ENCODE assay signal across 27 mouse cellular contexts in the genomic region with DNA sequence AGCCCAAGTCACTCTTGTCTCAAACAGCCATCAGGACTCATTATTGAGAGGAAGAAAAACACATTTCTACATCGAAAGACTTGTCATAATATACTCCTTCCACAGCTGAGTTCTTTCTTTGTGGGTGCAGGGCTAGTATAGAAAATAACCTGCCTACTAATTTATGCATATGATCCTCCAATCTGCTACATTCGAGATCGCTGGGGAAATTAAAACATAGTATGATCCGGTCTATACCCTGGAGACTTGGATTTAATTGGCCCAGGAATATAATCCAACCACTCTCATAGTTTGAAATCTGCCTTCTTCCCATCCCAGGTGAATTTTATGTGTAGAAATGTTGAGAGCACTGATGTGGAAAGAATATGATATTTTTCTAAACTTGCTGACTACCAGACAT.
DNase-seq lines count a peak whose midpoint lies in the region; ATAC-seq and TF ChIP-seq lines count a peak whose summit lies in the region.
"Had no signal": no experiment of that assay in that cellular context is flagged by ENCODE, and none has a peak within 500 bp of the region (broad histone marks: within the 10 kb centered on the region; RNA-seq: fewer than 3 reads in every experiment).

No protein-coding gene starts in this region.

- H3K9ac ChIP-seq in hindbrain, embryonic 13.5 days: no peak overlapping the region
- no peak overlapping the region for H3K9ac ChIP-seq in hindbrain, embryonic 12.5 days
- no peak overlapping the region for H3K9ac ChIP-seq in midbrain, embryonic 11.5 days (ENCODE audit: low read length)
- H3K9ac ChIP-seq in midbrain, embryonic 14.5 days (replicated peaks; ENCODE audit: low read length): no peak overlapping the region
- H3K9ac ChIP-seq in midbrain, postnatal 0 days (replicated peaks; ENCODE audit: low read length, poor library complexity, severe bottlenecking): no peak overlapping the region
- H3K9ac ChIP-seq: embryonic facial prominence, embryonic 13.5 days; forebrain, embryonic 13.5 days; intestine, embryonic 15.5 days had no signal

- no peak overlapping the region for H3K4me3 ChIP-seq in hindbrain, embryonic 13.5 days
- H3K4me3 ChIP-seq in hindbrain, embryonic 12.5 days: no peak overlapping the region
- H3K4me3 ChIP-seq in midbrain, embryonic 11.5 days (ENCODE audit: low read depth, low read length): no peak overlapping the region
- H3K4me3 ChIP-seq in midbrain, embryonic 10.5 days: no peak overlapping the region
- H3K4me3 ChIP-seq in midbrain, embryonic 14.5 days (replicated peaks; ENCODE audit: low read depth, low read length): no peak overlapping the region
- no peak overlapping the region for H3K4me3 ChIP-seq in midbrain, postnatal 0 days (ENCODE audit: low read depth, low read length)
- H3K4me3 ChIP-seq: embryonic facial prominence, embryonic 13.5 days; forebrain, embryonic 10.5 days; forebrain, embryonic 13.5 days; gastrocnemius, adult 2 months; intestine, embryonic 15.5 days had no signal

- no peak for DNase-seq in midbrain, embryonic 11.5 days (ENCODE audit: low spot score, missing footprints)
- DNase-seq in midbrain, embryonic 10.5 days (ENCODE audit: low spot score): no peak
- DNase-seq in midbrain, embryonic 14.5 days: peak; percentile 50
- peak; percentile 8 for DNase-seq in midbrain, postnatal 0 days (ENCODE audit: low spot score)
- DNase-seq in thymus, postnatal 25 days: no peak
- no peak for DNase-seq in layer of hippocampus, adult 9-10 months (ENCODE audit: low spot score)
- DNase-seq: adrenal gland, postnatal 10 days; adrenal gland, postnatal 36 days; B cell, adult 2 months; cerebellum, adult 11 months; cerebellum, adult 2 months; cerebellum, adult 9-11 months; cerebellum, postnatal 25 days; gastrocnemius, adult 2 months; gastrocnemius, postnatal 14 days; heart, adult 11 months had no signal

- ATAC-seq in hindbrain, embryonic 13.5 days (ENCODE audit: low FRiP score): peak; percentile 52; the same call in 1 of the 2 replicates
- no peak for ATAC-seq in hindbrain, embryonic 12.5 days (ENCODE audit: low FRiP score)
- 0 out of 2 replicates have a peak, but pooled peaks have one; percentile 24 for ATAC-seq in midbrain, embryonic 11.5 days (ENCODE audit: low FRiP score)
- ATAC-seq in midbrain, embryonic 14.5 days (ENCODE audit: low FRiP score, low TSS enrichment): peak; percentile 39; the same call in 1 of the 2 replicates
- no peak for ATAC-seq in midbrain, postnatal 0 days (ENCODE audit: low FRiP score)
- ATAC-seq: forebrain, embryonic 13.5 days; forebrain, embryonic 16.5 days; intestine, embryonic 15.5 days; Patski had no signal

- no peaks in the 10 kb centered on the region for H3K4me1 ChIP-seq in hindbrain, embryonic 13.5 days (replicated peaks)
- no peaks in the 10 kb centered on the region for H3K4me1 ChIP-seq in hindbrain, embryonic 12.5 days
- H3K4me1 ChIP-seq in midbrain, embryonic 11.5 days (ENCODE audit: control insufficient read depth, insufficient read depth, low read length): no peaks in the 10 kb centered on the region
- H3K4me1 ChIP-seq in midbrain, embryonic 10.5 days: peaks cover 5% of the 10 kb centered on the region; the same call in 1 of the 2 replicates
- no peaks in the 10 kb centered on the region for H3K4me1 ChIP-seq in midbrain, embryonic 14.5 days (ENCODE audit: control insufficient read depth, insufficient read depth, low read length)
- peaks cover 3% of the 10 kb centered on the region; the same call in 1 of the 2 replicates for H3K4me1 ChIP-seq in midbrain, postnatal 0 days (ENCODE audit: insufficient read depth, low read length)
- H3K4me1 ChIP-seq: embryonic facial prominence, embryonic 13.5 days; forebrain, embryonic 13.5 days; intestine, embryonic 15.5 days had no signal

- H3K4me2 ChIP-seq in hindbrain, embryonic 13.5 days: no peak overlapping the region
- no peak overlapping the region for H3K4me2 ChIP-seq in hindbrain, embryonic 12.5 days (replicated peaks)
- no peak overlapping the region for H3K4me2 ChIP-seq in midbrain, embryonic 11.5 days
- no peak overlapping the region for H3K4me2 ChIP-seq in midbrain, embryonic 14.5 days (ENCODE audit: low read length)
- no peak overlapping the region for H3K4me2 ChIP-seq in midbrain, postnatal 0 days (ENCODE audit: low read depth, low read length, poor library complexity, severe bottlenecking)
- H3K4me2 ChIP-seq: embryonic facial prominence, embryonic 13.5 days; forebrain, embryonic 13.5 days; heart, embryonic 11.5 days; intestine, embryonic 15.5 days had no signal

- WGBS in hindbrain, embryonic 13.5 days: 67% methylated on average over 4 of the region's 4 CpGs
- 75% methylated on average over 4 of the region's 4 CpGs for WGBS in hindbrain, embryonic 12.5 days
- WGBS in midbrain, embryonic 11.5 days: 81% methylated on average over 4 of the region's 4 CpGs
- 91% methylated on average over 4 of the region's 4 CpGs for WGBS in midbrain, embryonic 10.5 days
- WGBS in midbrain, embryonic 14.5 days: 62% methylated on average over 4 of the region's 4 CpGs
- WGBS in midbrain, postnatal 0 days: 48% methylated on average over 4 of the region's 4 CpGs

- H3K36me3 ChIP-seq in hindbrain, embryonic 13.5 days: no peaks in the 10 kb centered on the region
- no peaks in the 10 kb centered on the region for H3K36me3 ChIP-seq in hindbrain, embryonic 12.5 days
- no peaks in the 10 kb centered on the region for H3K36me3 ChIP-seq in midbrain, embryonic 11.5 days (ENCODE audit: control insufficient read depth, insufficient read depth, low read length)
- no peaks in the 10 kb centered on the region for H3K36me3 ChIP-seq in midbrain, embryonic 10.5 days
- H3K36me3 ChIP-seq in midbrain, embryonic 14.5 days (ENCODE audit: control insufficient read depth, insufficient read depth, low read length): no peaks in the 10 kb centered on the region
- H3K36me3 ChIP-seq in midbrain, postnatal 0 days (ENCODE audit: insufficient read depth, low read length): no peaks in the 10 kb centered on the region
- H3K36me3 ChIP-seq: embryonic facial prominence, embryonic 13.5 days; forebrain, embryonic 10.5 days; G1E; intestine, embryonic 15.5 days had no signal

- no peaks in the 10 kb centered on the region for H3K27me3 ChIP-seq in hindbrain, embryonic 13.5 days
- H3K27me3 ChIP-seq in hindbrain, embryonic 12.5 days: no peaks in the 10 kb centered on the region
- no peaks in the 10 kb centered on the region for H3K27me3 ChIP-seq in midbrain, embryonic 11.5 days (ENCODE audit: control insufficient read depth, insufficient read depth, low read length)
- H3K27me3 ChIP-seq in midbrain, embryonic 10.5 days (ENCODE audit: low read depth, poor library complexity, severe bottlenecking): no peaks in the 10 kb centered on the region
- no peaks in the 10 kb centered on the region for H3K27me3 ChIP-seq in midbrain, embryonic 14.5 days (ENCODE audit: control insufficient read depth, insufficient read depth, low read length)
- H3K27me3 ChIP-seq in midbrain, postnatal 0 days (ENCODE audit: insufficient read depth, low read length): no peaks in the 10 kb centered on the region
- H3K27me3 ChIP-seq: CH12.LX; embryonic facial prominence, embryonic 13.5 days; forebrain, embryonic 13.5 days; intestine, embryonic 15.5 days had no signal

- no peak for TF ChIP-seq CTCF in midbrain, postnatal 0 days (IDR thresholded peaks at IDR 0.05)

- no peaks in the 10 kb centered on the region for H3K9me3 ChIP-seq in hindbrain, embryonic 13.5 days
- no peaks in the 10 kb centered on the region for H3K9me3 ChIP-seq in hindbrain, embryonic 12.5 days (replicated peaks)
- H3K9me3 ChIP-seq in midbrain, embryonic 11.5 days (ENCODE audit: control insufficient read depth, low read length): no peaks in the 10 kb centered on the region
- no peaks in the 10 kb centered on the region for H3K9me3 ChIP-seq in midbrain, embryonic 10.5 days (replicated peaks)
- H3K9me3 ChIP-seq in midbrain, embryonic 14.5 days (ENCODE audit: control insufficient read depth, low read length): no peaks in the 10 kb centered on the region
- H3K9me3 ChIP-seq in midbrain, postnatal 0 days (ENCODE audit: low read length): no peaks in the 10 kb centered on the region
- H3K9me3 ChIP-seq: embryonic facial prominence, embryonic 13.5 days; forebrain, embryonic 10.5 days; forebrain, embryonic 13.5 days; G1E; intestine, embryonic 15.5 days had no signal

- H3K27ac ChIP-seq in hindbrain, embryonic 13.5 days: no peak overlapping the region
- H3K27ac ChIP-seq in hindbrain, embryonic 12.5 days: no peak overlapping the region
- no peak overlapping the region for H3K27ac ChIP-seq in midbrain, embryonic 11.5 days (ENCODE audit: low read depth, low read length)
- H3K27ac ChIP-seq in midbrain, embryonic 10.5 days (replicated peaks): no peak overlapping the region
- H3K27ac ChIP-seq in midbrain, embryonic 14.5 days (replicated peaks; ENCODE audit: low read depth, low read length): no peak overlapping the region
- H3K27ac ChIP-seq in midbrain, postnatal 0 days (ENCODE audit: low read depth, low read length): no peak overlapping the region
- H3K27ac ChIP-seq: embryonic facial prominence, embryonic 13.5 days; forebrain, embryonic 10.5 days; forebrain, embryonic 13.5 days; gastrocnemius, adult 2 months; intestine, embryonic 15.5 days had no signal

Comparison
In these comparisons a context has a peak if more than half of its experiments do, and no peak if none do; other contexts are left out.
1. ATAC-seq: peak in hindbrain, embryonic 13.5 days (single experiment), midbrain, embryonic 11.5 days (single experiment) and midbrain, embryonic 14.5 days (single experiment); none in hindbrain, embryonic 12.5 days (single experiment) and midbrain, postnatal 0 days (single experiment).
2. DNase-seq: peak in midbrain, embryonic 14.5 days (single experiment) and midbrain, postnatal 0 days (single experiment); none in midbrain, embryonic 11.5 days (single experiment), midbrain, embryonic 10.5 days (single experiment), thymus, postnatal 25 days (single experiment) and layer of hippocampus, adult 9-10 months (single experiment).